Mouse (Mus musculus) ovary, adult 2 months (tissue): Measurements from ENCODE around the gene Scgb1b7. TPM values are rescaled to one million over a fixed set of nuclear protein-coding genes. Genes with fewer than 3 reads are reported as not detected.

ENCODE experiments used
- polyA plus RNA-seq: library from polyadenylated mRNA; depleted of rRNA; stranded (reverse); fragments of >200 nt; gene quantifications from 2 replicates; pipeline ENCODE4 v1.2.3, GENCODE M21; 2012; rRNA removed

Gene Scgb1b7
- polyA plus RNA-seq: not detected in 2 replicates

DNA sequence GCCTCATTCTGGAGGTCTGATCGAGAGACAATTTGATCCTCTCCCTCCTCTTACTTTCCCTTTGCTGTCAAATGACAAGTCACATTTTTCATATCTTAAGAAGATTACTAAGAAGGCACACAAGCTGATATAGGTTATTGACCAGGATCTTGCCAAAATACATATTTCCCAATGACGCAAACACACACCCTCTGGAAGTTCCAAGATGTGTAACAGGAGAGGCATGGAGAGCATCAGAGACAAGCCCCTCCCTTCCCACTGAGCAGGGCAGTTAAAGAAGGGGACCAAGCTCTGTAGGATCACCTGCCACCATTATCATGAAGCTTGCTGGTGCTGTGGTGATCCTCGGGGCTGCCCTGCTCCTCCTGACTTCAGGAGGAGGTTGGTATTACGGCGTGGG lies at the start of gene Scgb1b7:
Gene Scgb1b7, plus strand, starts transcription at position 301 of the 400 bp plus-strand sequence.

DNA sequence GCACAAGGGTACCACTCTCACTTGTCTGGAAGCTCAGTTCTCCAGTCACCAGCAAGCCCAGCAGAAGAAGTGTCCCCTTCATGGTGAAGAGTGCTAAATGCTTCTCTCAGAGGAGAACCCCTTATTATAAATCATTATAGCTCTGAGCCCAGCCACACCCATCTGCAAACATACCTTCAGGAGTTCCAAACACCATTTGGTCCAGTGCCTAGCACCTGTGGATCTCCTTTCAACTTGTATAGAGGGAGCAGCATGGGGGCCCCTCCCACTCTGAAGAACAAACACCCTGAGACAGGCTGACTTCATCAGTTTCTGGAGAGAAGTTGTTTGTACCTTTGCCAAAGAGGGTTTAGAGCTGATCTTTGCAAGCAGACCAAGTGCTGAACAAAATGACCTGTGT lies 6.8 kb upstream of the Scgb1b7 start, which contains the start of gene Scgb2b7:
Gene Scgb2b7, minus strand, starts transcription at position 101 of the 400 bp plus-strand sequence.

Other genes with a start within 250 kb of the Scgb1b7 start
- not detected in 2 replicates for gene Scgb2b7, start 6.9 kb upstream of the Scgb1b7 start, polyA plus RNA-seq